Mouse (Mus musculus) liver, postnatal 0 days (tissue): ENCODE results near the gene Nyap1. TPM values are rescaled to one million over a fixed set of nuclear protein-coding genes. Genes with fewer than 3 reads are reported as not detected.

ENCODE experiments used
- ATAC-seq: fragments of 200-750 bp; cut with Nextera tagmentation; 2 replicates; pipeline ENCODE4 v1.8.0; 2017; ENCODE audit warnings: mild to moderate bottlenecking, moderate library complexity
- DNase-seq: peaks from one replicate; pipeline ENCODE4 v3.0.0-alpha.2; 2016
- H3K27ac ChIP-seq: fragments of 300-500 bp; sonication (generic); 2 replicates; pipeline ENCODE4 v1.5.1; 2014; ENCODE audit warnings: antibody characterized with exemption, moderate library complexity, mild to moderate bottlenecking, low read depth
- H3K27me3 ChIP-seq: fragments of 300-500 bp; sonication (generic); 2 replicates; pipeline ENCODE4 v1.6.1; 2014; ENCODE audit warnings: low read length, control low read depth, mixed read lengths; ENCODE audit not compliant: insufficient read depth
- H3K36me3 ChIP-seq: fragments of 300-500 bp; sonication (generic); replicated peaks from 2 replicates; pipeline ENCODE4 v1.6.1; 2014; ENCODE audit warnings: mild to moderate bottlenecking, control low read depth, low read length, moderate library complexity, mixed read lengths; ENCODE audit not compliant: insufficient read depth
- H3K4me1 ChIP-seq: fragments of 300-500 bp; sonication (generic); 2 replicates; pipeline ENCODE4 v1.6.1; 2014; ENCODE audit warnings: antibody characterized with exemption, mild to moderate bottlenecking, control low read depth; ENCODE audit not compliant: insufficient read depth
- H3K4me2 ChIP-seq: fragments of 300-500 bp; sonication (generic); 2 replicates; pipeline ENCODE4 v1.6.1; 2014; ENCODE audit warnings: low read depth, mild to moderate bottlenecking, low read length, moderate library complexity, mixed read lengths
- H3K4me3 ChIP-seq: fragments of 300-500 bp; sonication (generic); 2 replicates; pipeline ENCODE4 v1.5.1; 2014; ENCODE audit warnings: low read depth, low read length
- H3K9ac ChIP-seq: fragments of 300-500 bp; sonication (generic); replicated peaks from 2 replicates; pipeline ENCODE4 v1.6.1; 2014; ENCODE audit warnings: mild to moderate bottlenecking, moderate library complexity
- H3K9me3 ChIP-seq: fragments of 300-500 bp; sonication (generic); 2 replicates; pipeline ENCODE4 v1.6.1; 2016; ENCODE audit warnings: mild to moderate bottlenecking, control low read depth, low read length, mixed read lengths
- CTCF ChIP-seq: sonication (generic); IDR thresholded peaks from 2 replicates; pipeline ENCODE4 v1.5.1; 2016; ENCODE audit warnings: antibody characterized with exemption, low read depth
- EP300 ChIP-seq: IDR thresholded peaks from 2 replicates; pipeline ENCODE4 v1.6.1; 2016; ENCODE audit warnings: antibody characterized with exemption, low read depth, mild to moderate bottlenecking
- WGBS: fragments of 180-500 bp; shearing (Covaris S2); extraction: QIAGEN DNeasy Blood & Tissue Kit; methylation state at CpG from one replicate; pipeline ENCODE4 v1.1.7; 2014; ENCODE audit not compliant: insufficient replicate concordance; 5-methylcytosine and 5-hydroxymethylcytosine counted together
- polyA plus RNA-seq: library from polyadenylated mRNA; unstranded; fragments of >200 nt; fragmentation: Nextera tagmentation; extraction: Ambion mirVana; gene quantifications from 2 replicates; pipeline ENCODE4 v1.2.1, GENCODE M21; 2015

Nyap1 gene
- polyA plus RNA-seq, 1 experiment from 2014 or later, result 0.18 TPM

DNA sequence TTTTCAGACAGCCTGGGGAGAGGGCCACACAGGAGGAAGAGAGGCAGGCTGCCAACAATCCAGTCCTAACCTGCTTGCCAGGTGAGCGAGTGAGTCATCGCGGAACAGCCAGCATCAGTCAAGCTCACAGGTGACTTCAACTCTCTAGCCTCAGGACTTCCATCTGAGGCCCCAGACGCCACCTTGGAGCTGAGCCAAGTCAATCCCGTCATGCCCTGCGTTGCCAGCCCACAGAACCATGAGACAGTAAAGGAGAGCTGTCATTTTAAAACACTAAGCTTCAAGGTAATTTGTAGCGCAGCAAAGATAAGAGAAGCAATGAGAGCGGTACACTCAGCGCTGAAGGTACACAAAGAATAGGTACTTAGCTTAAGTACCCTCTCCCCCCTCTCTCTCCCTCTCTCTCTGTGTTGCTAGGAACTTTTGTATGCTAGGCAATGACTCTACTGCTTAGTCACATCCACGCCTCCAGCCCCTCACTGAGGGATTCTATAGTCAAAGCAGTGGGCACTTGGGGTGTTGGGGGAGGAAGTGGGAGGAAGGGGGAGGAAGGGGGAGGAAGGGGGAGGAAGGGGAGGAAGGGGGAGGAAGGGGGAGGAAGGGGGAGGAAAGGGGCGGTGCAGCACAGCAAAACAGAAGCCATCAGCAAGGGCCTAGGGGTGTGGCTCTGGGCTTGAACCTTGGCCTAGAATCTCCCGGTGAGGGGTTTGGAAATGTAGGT is 34.3 kb downstream of the Nyap1 start:
- H3K4me1 ChIP-seq, result peaks cover 21% of the 10 kb centered on the region
- peak; percentile 84 for DNase-seq
- H3K27ac ChIP-seq, result peak overlapping the region; percentile 64
- H3K36me3 ChIP-seq, result no peaks in the 10 kb centered on the region
- H3K9ac ChIP-seq, result peak overlapping the region; percentile 18; the same call in 1 of the 2 replicates
- H3K9me3 ChIP-seq, result no peaks in the 10 kb centered on the region
- no peak overlapping the region for H3K4me3 ChIP-seq
- 34% methylated on average over 12 of the region's 12 CpGs for WGBS
- H3K4me2 ChIP-seq, result peak overlapping the region; percentile 45
- H3K27me3 ChIP-seq, result no peaks in the 10 kb centered on the region
- peak; percentile 87 for ATAC-seq
- TF ChIP-seq CTCF, result no peak
- no peak for TF ChIP-seq EP300

DNA sequence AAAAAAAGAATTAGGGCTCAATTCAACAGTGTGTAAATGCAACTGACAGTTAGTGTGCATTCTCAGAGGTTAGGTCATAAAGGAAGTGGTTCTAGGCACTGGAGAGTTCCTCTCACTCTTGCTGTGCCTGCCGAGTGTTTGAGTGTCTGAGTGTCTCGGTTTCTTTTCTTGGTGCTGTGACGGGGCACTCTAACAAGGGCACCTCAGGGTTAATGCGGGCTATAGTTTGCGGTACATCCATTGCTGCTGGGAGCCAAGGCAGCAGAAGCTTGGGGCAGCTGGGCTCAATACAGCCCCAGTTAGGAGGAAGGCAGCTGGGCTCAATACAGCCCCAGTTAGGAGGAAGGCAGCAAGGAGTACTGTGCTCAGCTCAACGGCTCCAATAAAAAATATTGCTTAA is 36.2 kb downstream of the Nyap1 start:
- H3K4me3 ChIP-seq, result no peak overlapping the region
- no peak for ATAC-seq
- 20% methylated on average over 6 of the region's 6 CpGs for WGBS
- no peaks in the 10 kb centered on the region for H3K27me3 ChIP-seq
- no peak for DNase-seq
- peaks cover 21% of the 10 kb centered on the region for H3K4me1 ChIP-seq
- peak overlapping the region; percentile 55 for H3K4me2 ChIP-seq
- H3K36me3 ChIP-seq, result no peaks in the 10 kb centered on the region
- H3K9ac ChIP-seq, result peak overlapping the region; percentile 46
- no peaks in the 10 kb centered on the region for H3K9me3 ChIP-seq
- peak overlapping the region; percentile 74 for H3K27ac ChIP-seq
- TF ChIP-seq EP300 (no peak), CTCF (no peak)

GRCm38 (mm10) chr5:137699850-137700249 is 41.6 kb downstream of the Nyap1 start:
- H3K27ac ChIP-seq, result no peak overlapping the region

GRCm38 (mm10) chr5:137699080-137699479 is 42.3 kb downstream of the Nyap1 start:
- WGBS, result 65% methylated on average over 3 of the region's 3 CpGs
- Histone ChIP-seq H3K27ac (no peak overlapping the region), H3K4me1 (peaks cover 16% of the 10 kb centered on the region), H3K9ac (no peak overlapping the region), H3K36me3 (no peaks in the 10 kb centered on the region), H3K4me2 (no peak overlapping the region), H3K27me3 (no peaks in the 10 kb centered on the region), H3K4me3 (no peak overlapping the region), H3K9me3 (no peaks in the 10 kb centered on the region)
- ATAC-seq, result no peak
- TF ChIP-seq CTCF (no peak), EP300 (no peak)
- no peak for DNase-seq

More at GRCm38 (mm10) chr5:137699850-137700249, 41.6 kb downstream of the Nyap1 start:
- no peak overlapping the region for H3K9ac ChIP-seq
- 36% methylated on average over 2 of the region's 2 CpGs for WGBS
- TF ChIP-seq CTCF (no peak), EP300 (no peak)
- H3K4me2 ChIP-seq, result no peak overlapping the region
- H3K4me1 ChIP-seq, result peaks cover 19% of the 10 kb centered on the region
- no peaks in the 10 kb centered on the region for H3K36me3 ChIP-seq
- H3K4me3 ChIP-seq, result no peak overlapping the region
- H3K9me3 ChIP-seq, result no peaks in the 10 kb centered on the region
- H3K27me3 ChIP-seq, result no peaks in the 10 kb centered on the region
- ATAC-seq, result no peak
- DNase-seq, result no peak

DNA sequence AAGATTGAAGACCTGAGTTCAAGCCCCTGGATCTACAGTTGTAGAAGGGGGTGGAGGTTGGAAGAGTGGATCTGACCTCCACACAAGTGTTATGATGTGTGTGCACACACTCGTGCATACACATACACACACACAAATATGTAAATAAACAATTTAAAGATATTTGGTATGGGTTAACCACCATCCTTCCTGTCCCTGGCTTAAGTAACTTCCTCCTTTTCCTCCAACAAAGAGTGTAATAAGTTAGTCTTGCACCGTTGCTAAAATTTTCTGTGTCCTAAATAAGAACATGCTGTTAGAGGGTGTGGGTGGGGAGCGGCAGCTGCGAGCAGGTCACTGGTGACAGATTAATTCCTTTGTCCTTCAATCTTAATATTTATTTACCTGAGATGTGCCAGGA is 45.5 kb downstream of the Nyap1 start:
- TF ChIP-seq EP300, result no peak
- TF ChIP-seq CTCF, result no peak
- H3K4me2 ChIP-seq, result 0 out of 2 replicates have a peak overlapping the region, but pooled peaks have one; percentile 2
- no peak overlapping the region for H3K4me3 ChIP-seq
- no peak overlapping the region for H3K27ac ChIP-seq
- peaks cover 16% of the 10 kb centered on the region for H3K4me1 ChIP-seq
- WGBS, result 42% methylated on average over 4 of the region's 4 CpGs
- ATAC-seq (no peak), DNase-seq (no peak)
- no peak overlapping the region for H3K9ac ChIP-seq
- H3K36me3 ChIP-seq, result no peaks in the 10 kb centered on the region
- no peaks in the 10 kb centered on the region for H3K27me3 ChIP-seq
- no peaks in the 10 kb centered on the region for H3K9me3 ChIP-seq

DNA sequence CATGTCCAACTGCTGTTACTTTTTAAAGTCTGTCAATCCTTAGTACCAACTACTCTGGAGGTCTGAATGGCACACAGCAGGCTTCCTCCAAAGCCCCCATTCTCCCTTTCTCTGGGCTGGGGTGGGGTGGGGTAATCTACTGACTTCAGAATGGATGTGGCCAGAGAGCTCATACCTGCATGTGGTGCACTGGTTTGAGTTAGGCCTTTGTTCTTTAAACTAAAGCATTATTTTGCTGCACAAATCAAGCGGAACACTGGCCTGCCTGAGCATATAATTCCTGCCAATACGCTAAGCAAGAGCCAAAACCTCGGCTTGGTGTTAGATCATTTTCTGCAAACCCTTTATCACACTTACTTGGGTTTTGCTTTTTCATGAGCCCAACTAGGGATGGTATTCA is 46.6 kb downstream of the Nyap1 start:
- DNase-seq (no peak), ATAC-seq (no peak)
- Histone ChIP-seq H3K4me2 (no peak overlapping the region), H3K9me3 (no peaks in the 10 kb centered on the region), H3K4me1 (peaks cover 17% of the 10 kb centered on the region), H3K36me3 (no peaks in the 10 kb centered on the region), H3K27me3 (no peaks in the 10 kb centered on the region), H3K9ac (no peak overlapping the region), H3K27ac (no peak overlapping the region), H3K4me3 (no peak overlapping the region)
- WGBS, result 81% methylated on average over 3 of the region's 3 CpGs
- TF ChIP-seq CTCF (no peak), EP300 (no peak)
